Mouse (Mus musculus): ENCODE measurements around the gene Mpg.

Mpg gene

GRCm38 (mm10) chr11:32250880-32251763 lies 24.8 kb downstream of the Mpg start:
- intact Hi-C loops (cut with DNase I): no loop called here

GRCm38 (mm10) chr11:32253121-32253520 lies 26.8 kb downstream of the Mpg start:
- intact Hi-C loops (cut with DNase I): no loop called here

- intact Hi-C loops (cut with DNase I): no loop called here
Observed at GRCm38 (mm10) chr11:32256146-32256545, 29.8 kb downstream of the Mpg start.

DNA sequence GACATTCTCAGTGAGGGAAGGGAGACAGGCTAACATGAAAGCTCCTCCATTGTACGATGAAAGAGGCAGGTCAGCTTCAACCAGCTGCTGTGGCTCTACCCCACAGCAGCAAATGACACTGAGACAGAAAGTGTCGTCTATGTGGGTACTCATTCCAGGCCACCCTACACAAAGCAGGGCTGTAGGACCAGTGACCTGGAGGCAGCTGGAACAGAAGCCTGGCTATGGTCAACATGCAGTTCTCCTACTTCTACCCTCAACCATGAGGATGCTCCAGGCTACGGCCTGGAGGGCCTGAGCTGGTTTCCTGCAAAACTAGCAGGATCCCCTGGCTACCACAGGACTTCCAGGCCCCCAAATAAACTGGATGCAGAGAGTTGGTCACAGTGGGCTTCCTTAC lies 30.3 kb downstream of the Mpg start:
- intact Hi-C loops (cut with DNase I): no loop called here

GRCm38 (mm10) chr11:32262674-32263415 lies 36.5 kb downstream of the Mpg start:
- intact Hi-C loops (cut with DNase I): no loop called here

DNA sequence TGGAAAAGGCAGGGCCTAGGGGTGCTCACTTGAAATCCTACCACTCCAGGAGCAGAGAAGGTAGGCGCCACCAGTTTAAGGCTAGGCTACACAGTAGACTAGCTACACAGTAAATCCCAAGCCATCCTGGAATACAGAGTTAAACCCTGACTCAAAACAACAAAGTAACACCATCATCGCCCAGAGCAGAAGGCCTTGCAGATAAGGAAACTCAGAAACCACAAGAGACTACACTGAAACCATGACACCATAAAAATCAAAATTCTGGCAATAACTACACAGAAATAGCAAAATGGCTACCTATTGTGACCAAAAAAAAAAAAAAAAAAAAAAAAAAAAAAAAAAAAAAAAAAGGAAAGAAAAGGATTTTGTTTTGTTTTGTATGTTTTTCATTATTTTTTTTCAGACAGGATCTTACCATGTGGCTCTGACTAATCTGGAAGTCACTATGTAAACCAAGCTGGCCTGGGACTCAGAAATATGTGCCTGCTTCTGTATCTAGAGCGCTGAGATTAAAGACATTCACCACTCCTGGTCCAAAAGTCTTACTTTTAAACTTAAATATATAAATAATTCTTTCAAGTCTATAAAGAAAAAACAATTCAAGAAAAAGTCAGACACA lies 38.9 kb downstream of the Mpg start:
- intact Hi-C loops (cut with DNase I): no loop called here

DNA sequence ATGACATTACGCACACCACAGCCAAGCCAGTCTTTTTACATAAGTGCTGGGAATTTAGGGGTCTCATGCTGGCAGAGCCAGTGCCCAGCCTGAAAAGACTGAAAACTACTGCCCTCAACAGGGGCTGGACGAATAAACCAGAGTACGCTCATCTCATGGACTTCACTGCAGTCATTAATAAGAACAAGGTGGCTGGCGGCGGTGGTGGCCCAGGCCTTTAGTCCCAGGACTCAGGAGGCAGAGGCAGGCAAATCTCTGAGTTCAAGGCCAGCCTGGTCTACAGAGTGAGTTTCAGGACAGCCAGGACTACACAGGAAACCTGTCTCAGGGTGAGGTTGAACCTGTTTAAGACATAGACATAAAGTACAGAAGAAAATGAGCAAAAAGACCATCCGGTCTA lies 39.9 kb downstream of the Mpg start:
- intact Hi-C loops (cut with DNase I): no loop called here

DNA sequence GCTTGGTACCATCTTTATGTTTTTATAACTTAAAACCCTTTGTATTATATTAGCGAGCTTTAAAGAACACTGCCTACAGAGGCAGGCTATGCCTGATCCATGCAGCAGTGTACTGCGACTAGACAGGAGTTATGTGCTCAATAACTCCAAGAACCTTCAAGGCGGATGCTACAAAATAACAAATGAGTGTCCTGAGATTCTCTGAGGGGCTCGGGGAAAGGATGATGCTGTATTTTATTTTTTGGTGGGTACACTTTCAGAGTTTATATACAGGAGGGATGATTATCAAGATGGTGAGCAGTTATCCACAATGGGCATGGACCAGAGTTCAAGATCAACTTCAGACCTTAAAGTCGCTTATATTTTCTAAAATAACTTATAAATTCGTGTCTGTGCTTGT lies 40.5 kb downstream of the Mpg start:
- intact Hi-C loops (cut with DNase I): no loop called here

GRCm38 (mm10) chr11:32267188-32267884 lies 41.0 kb downstream of the Mpg start, which contains the start of gene Nprl3:
TSS of gene Nprl3 (minus strand) at chr11:32267707.
- intact Hi-C loops (cut with DNase I): no loop called here

- intact Hi-C loops (cut with DNase I): no loop called here
Observed at GRCm38 (mm10) chr11:32267964-32268363, 41.7 kb downstream of the Mpg start.

- intact Hi-C loops (cut with DNase I): no loop called here
Observed at GRCm38 (mm10) chr11:32268952-32269351, 42.6 kb downstream of the Mpg start.

GRCm38 (mm10) chr11:32271178-32271577 lies 44.9 kb downstream of the Mpg start:
- intact Hi-C loops (cut with DNase I): no loop called here

GRCm38 (mm10) chr11:32276347-32276746 lies 50.0 kb downstream of the Mpg start, which contains the start of gene Hba-x:
TSS of gene Hba-x (plus strand) at chr11:32276400.
- intact Hi-C loops (cut with DNase I): no loop called here

DNA sequence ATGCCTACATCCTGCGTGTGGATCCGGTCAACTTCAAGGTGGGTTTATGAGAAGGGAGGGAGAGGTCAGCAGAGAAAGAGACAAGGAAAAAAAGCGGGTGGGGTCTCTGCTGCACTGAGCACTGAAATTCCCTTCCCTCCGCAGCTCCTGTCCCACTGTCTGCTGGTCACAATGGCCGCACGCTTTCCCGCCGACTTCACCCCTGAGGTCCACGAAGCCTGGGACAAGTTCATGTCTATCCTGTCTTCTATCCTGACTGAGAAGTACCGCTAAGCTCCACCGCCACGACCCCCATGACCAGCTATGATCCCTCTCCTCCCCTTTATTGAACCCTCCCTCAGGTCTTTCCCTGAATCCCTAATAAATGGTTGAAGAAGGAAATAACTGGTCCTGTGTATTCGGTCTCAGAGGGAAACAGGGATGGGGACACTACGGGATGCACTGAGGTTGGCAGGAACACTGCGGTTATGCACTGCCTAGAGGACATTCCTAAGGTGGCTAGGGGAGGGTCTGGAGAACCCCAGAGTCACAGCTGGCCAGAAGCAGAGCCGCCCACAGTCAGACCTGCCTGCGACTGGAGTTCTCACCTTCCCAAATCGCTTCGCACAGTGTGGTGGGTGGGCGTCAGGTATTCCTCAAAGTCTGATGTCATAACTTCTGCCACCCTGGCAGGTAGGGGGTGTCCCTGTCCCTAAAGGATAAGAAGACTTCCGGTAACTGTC lies 51.6 kb downstream of the Mpg start:
- intact Hi-C loops (cut with DNase I): no loop called here

DNA sequence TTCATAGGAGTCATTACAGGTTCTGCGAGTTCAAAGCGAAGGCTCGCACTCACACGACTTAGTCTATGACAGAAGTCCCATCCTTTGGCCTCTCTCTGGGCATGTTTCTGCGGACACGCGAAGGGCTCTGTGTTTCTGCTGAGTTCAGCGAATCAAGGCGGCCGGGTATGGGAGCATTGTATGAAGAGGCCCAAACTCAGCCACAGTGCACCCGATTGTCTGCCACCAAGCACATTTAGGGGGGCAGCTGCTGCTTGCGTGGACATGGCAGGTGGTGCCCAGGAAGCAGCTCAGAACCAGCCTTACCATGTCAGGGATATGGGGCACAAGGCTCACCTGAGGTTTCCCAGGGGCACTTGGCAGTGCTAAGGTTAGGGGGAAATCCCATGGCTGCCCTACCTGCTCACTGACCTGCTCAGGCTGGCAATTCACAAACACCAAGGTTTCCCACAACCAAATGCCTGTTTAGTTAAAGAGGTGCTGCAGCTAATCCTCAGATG lies 52.2 kb downstream of the Mpg start:
- intact Hi-C loops (cut with DNase I): no loop called here

- intact Hi-C loops (cut with DNase I): no loop called here
Observed at GRCm38 (mm10) chr11:32280646-32281045, 54.3 kb downstream of the Mpg start.

DNA sequence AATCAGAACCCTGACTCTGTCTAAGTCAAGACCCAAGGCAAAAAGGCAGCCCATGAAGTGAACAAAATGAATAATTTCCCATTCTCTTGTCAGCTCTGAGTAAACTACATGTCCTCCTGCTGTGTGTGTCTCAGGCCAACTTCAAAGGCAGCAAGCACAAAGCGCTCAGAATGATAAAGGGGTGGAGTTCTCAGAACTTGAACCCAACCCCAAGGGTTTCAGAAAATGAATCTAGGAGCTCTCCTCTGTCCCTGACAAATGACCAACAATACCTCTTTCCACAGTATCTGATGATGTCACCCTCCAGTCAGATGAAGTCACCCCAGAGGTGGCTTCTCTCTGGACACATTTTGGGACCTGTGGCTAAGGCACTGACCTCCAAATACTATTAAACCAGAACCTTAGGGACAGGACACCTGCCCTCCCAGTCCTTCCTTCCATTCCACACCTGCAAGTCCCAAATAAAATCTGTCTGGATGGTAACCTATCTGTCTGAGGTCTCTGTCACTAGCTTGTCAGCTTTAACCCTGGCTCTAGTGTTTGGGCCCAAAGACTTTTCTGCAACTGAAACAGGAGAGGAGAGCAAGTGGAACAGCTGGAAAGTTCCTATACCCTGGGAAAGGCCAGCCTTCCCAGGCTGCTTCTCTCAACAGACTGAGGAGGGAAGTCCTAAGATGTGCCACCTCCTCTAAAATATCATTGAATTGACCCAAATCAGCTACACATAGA lies 55.3 kb downstream of the Mpg start:
- intact Hi-C loops (cut with DNase I): no loop called here
